Comparison of ENCODE assay signal across 20 mouse cellular contexts in genomic region chr2:50796087-50796486, GRCm38 (mm10).
"Had no signal": no experiment of that assay in that cellular context is flagged by ENCODE, and none has a peak within 500 bp of the region (broad histone marks: within the 10 kb centered on the region; RNA-seq: fewer than 3 reads in every experiment).

No protein-coding gene starts in this region.

- H3K36me3 ChIP-seq: liver, embryonic 12.5 days; midbrain, embryonic 10.5 days; midbrain, embryonic 12.5 days; neural tube, embryonic 13.5 days; neural tube, embryonic 15.5 days had no signal

- H3K4me1 ChIP-seq: liver, embryonic 12.5 days; midbrain, embryonic 12.5 days; neural tube, embryonic 15.5 days had no signal

- H3K9ac ChIP-seq: liver, embryonic 12.5 days; liver, embryonic 14.5 days; midbrain, embryonic 12.5 days; neural tube, embryonic 13.5 days; neural tube, embryonic 15.5 days had no signal

- H3K9me3 ChIP-seq: liver, embryonic 12.5 days; midbrain, embryonic 10.5 days; midbrain, embryonic 12.5 days had no signal

- H3K4me3 ChIP-seq: liver, embryonic 12.5 days; midbrain, embryonic 10.5 days; midbrain, embryonic 12.5 days; myocyte; neural tube, embryonic 13.5 days; neural tube, embryonic 15.5 days had no signal

- H3K27me3 ChIP-seq: liver, embryonic 12.5 days; midbrain, embryonic 12.5 days; neural tube, embryonic 13.5 days; neural tube, embryonic 15.5 days had no signal

- H3K4me2 ChIP-seq: liver, embryonic 12.5 days; midbrain, embryonic 12.5 days; neural tube, embryonic 13.5 days; neural tube, embryonic 15.5 days had no signal

- DNase-seq: lung, postnatal 14 days; lung, postnatal 36 days; midbrain, embryonic 14.5 days; retina, postnatal 1 day; right cerebral cortex, adult 18-20 months; right cerebral cortex, postnatal 25 days; right cerebral cortex, postnatal 4 days; spleen, adult 18-20 months; thymus, adult 18-20 months; thymus, postnatal 14 days; thymus, postnatal 36 days had no signal

- ATAC-seq: liver, embryonic 12.5 days; lung, postnatal 0 days; midbrain, embryonic 16.5 days had no signal

- H3K27ac ChIP-seq: liver, embryonic 12.5 days; liver, embryonic 14.5 days; midbrain, embryonic 10.5 days; midbrain, embryonic 12.5 days; neural tube, embryonic 13.5 days; neural tube, embryonic 15.5 days had no signal
